ENCODE assay signal across 25 mouse cellular contexts in genomic region chr1:178677630-178678221, GRCm38 (mm10).
DNase-seq lines count a peak whose midpoint lies in the region; ATAC-seq and TF ChIP-seq lines count a peak whose summit lies in the region.
"Had no signal": no experiment of that assay in that cellular context is flagged by ENCODE, and none has a peak within 500 bp of the region (broad histone marks: within the 10 kb centered on the region; RNA-seq: fewer than 3 reads in every experiment).

No protein-coding gene starts in this region.

- TF ChIP-seq EP300 in stomach, postnatal 0 days (optimal IDR thresholded peaks at IDR 0.05) = no peak

- peaks cover 8% of the 10 kb centered on the region; the same call in 1 of the 2 replicates for H3K36me3 ChIP-seq in kidney, embryonic 14.5 days (ENCODE audit: control insufficient read depth, insufficient read depth, low read length)
- H3K36me3 ChIP-seq in stomach, embryonic 15.5 days = no peaks in the 10 kb centered on the region
- H3K36me3 ChIP-seq in stomach, postnatal 0 days (ENCODE audit: control insufficient read depth, insufficient read depth, low read length) = no peaks in the 10 kb centered on the region
- H3K36me3 ChIP-seq in intestine, postnatal 0 days (ENCODE audit: control insufficient read depth, insufficient read depth) = no peaks in the 10 kb centered on the region
- H3K36me3 ChIP-seq: hindbrain, embryonic 10.5 days; lung, embryonic 15.5 days had no signal

- 50% methylated on average over 4 of the region's 4 CpGs for WGBS in kidney, embryonic 14.5 days
- WGBS in stomach, embryonic 15.5 days = 70% methylated on average over 4 of the region's 4 CpGs
- 81% methylated on average over 4 of the region's 4 CpGs for WGBS in stomach, postnatal 0 days
- WGBS in intestine, postnatal 0 days = 40% methylated on average over 4 of the region's 4 CpGs

- no peak overlapping the region for H3K4me2 ChIP-seq in kidney, embryonic 14.5 days (replicated peaks; ENCODE audit: low read depth, low read length)
- no peak overlapping the region for H3K4me2 ChIP-seq in stomach, embryonic 15.5 days
- no peak overlapping the region for H3K4me2 ChIP-seq in stomach, postnatal 0 days (replicated peaks; ENCODE audit: low read depth)
- H3K4me2 ChIP-seq in intestine, postnatal 0 days (replicated peaks; ENCODE audit: low read depth) = no peak overlapping the region
- H3K4me2 ChIP-seq: limb, embryonic 15.5 days; lung, embryonic 15.5 days had no signal

- H3K4me1 ChIP-seq in kidney, embryonic 14.5 days (ENCODE audit: control insufficient read depth, insufficient read depth, low read length) = peaks cover 11% of the 10 kb centered on the region
- H3K4me1 ChIP-seq in stomach, embryonic 15.5 days = no peaks in the 10 kb centered on the region
- H3K4me1 ChIP-seq in stomach, postnatal 0 days (replicated peaks; ENCODE audit: control insufficient read depth, insufficient read depth) = no peaks in the 10 kb centered on the region
- no peaks in the 10 kb centered on the region for H3K4me1 ChIP-seq in intestine, postnatal 0 days (replicated peaks; ENCODE audit: control insufficient read depth, insufficient read depth, low read length)
- H3K4me1 ChIP-seq: limb, embryonic 15.5 days; lung, embryonic 15.5 days had no signal

- peak; percentile 58 for ATAC-seq in kidney, embryonic 14.5 days (ENCODE audit: low FRiP score, low TSS enrichment)
- ATAC-seq in stomach, embryonic 15.5 days (ENCODE audit: insufficient read depth, low FRiP score, low read depth) = peak; percentile 50
- ATAC-seq in stomach, postnatal 0 days (ENCODE audit: low FRiP score, low TSS enrichment) = no peak
- ATAC-seq in intestine, postnatal 0 days = peak; percentile 67
- ATAC-seq: activated CD4-positive, CD25-positive, alpha-beta regulatory T cell, adult 4 months; forebrain, embryonic 14.5 days; hindbrain, embryonic 16.5 days; midbrain, embryonic 16.5 days had no signal

- peak overlapping the region; percentile 53; the same call in 1 of the 2 replicates for H3K27ac ChIP-seq in kidney, embryonic 14.5 days (ENCODE audit: low read depth, low read length)
- no peak overlapping the region for H3K27ac ChIP-seq in stomach, embryonic 15.5 days
- H3K27ac ChIP-seq in stomach, postnatal 0 days (replicated peaks) = no peak overlapping the region
- no peak overlapping the region for H3K27ac ChIP-seq in intestine, postnatal 0 days (ENCODE audit: low read depth, low read length)
- H3K27ac ChIP-seq: gastrocnemius, adult 2 months; hindbrain, embryonic 10.5 days; left cerebral cortex, adult 2 months; limb, embryonic 15.5 days; liver, embryonic 14.5 days; lung, embryonic 15.5 days; midbrain, embryonic 10.5 days had no signal

- no peak overlapping the region for H3K4me3 ChIP-seq in kidney, embryonic 14.5 days (ENCODE audit: low read length)
- H3K4me3 ChIP-seq in stomach, embryonic 15.5 days (replicated peaks) = no peak overlapping the region
- H3K4me3 ChIP-seq in stomach, postnatal 0 days (ENCODE audit: low read depth, low read length) = no peak overlapping the region
- H3K4me3 ChIP-seq in intestine, postnatal 0 days (ENCODE audit: low read depth, low read length) = no peak overlapping the region
- H3K4me3 ChIP-seq: gastrocnemius, adult 2 months; hindbrain, embryonic 10.5 days; left cerebral cortex, adult 2 months; limb, embryonic 15.5 days; lung, embryonic 15.5 days; midbrain, embryonic 10.5 days; myocyte had no signal

- intact Hi-C loops in gastrocnemius, postnatal 14 days (cut with DNase I; ENCODE audit: low total_unique reads) = no loop called here

- TF ChIP-seq CTCF in stomach, postnatal 0 days (IDR thresholded peaks at IDR 0.05; ENCODE audit: low read depth) = no peak
- no peak for TF ChIP-seq CTCF in intestine, postnatal 0 days (IDR thresholded peaks at IDR 0.05; ENCODE audit: low read depth)

- no peaks in the 10 kb centered on the region for H3K27me3 ChIP-seq in kidney, embryonic 14.5 days (ENCODE audit: control insufficient read depth, insufficient read depth, low read length)
- no peaks in the 10 kb centered on the region for H3K27me3 ChIP-seq in stomach, embryonic 15.5 days (replicated peaks)
- H3K27me3 ChIP-seq in stomach, postnatal 0 days (ENCODE audit: control insufficient read depth, insufficient read depth, low read length) = no peaks in the 10 kb centered on the region
- no peaks in the 10 kb centered on the region for H3K27me3 ChIP-seq in intestine, postnatal 0 days (replicated peaks; ENCODE audit: control insufficient read depth, insufficient read depth, low read length)
- H3K27me3 ChIP-seq: lung, embryonic 15.5 days had no signal

- no peaks in the 10 kb centered on the region for H3K9me3 ChIP-seq in kidney, embryonic 14.5 days (ENCODE audit: control insufficient read depth, low read length)
- H3K9me3 ChIP-seq in stomach, embryonic 15.5 days = no peaks in the 10 kb centered on the region
- H3K9me3 ChIP-seq in stomach, postnatal 0 days (ENCODE audit: control insufficient read depth, low read length) = no peaks in the 10 kb centered on the region
- no peaks in the 10 kb centered on the region for H3K9me3 ChIP-seq in intestine, postnatal 0 days (ENCODE audit: control insufficient read depth)
- H3K9me3 ChIP-seq: hindbrain, embryonic 10.5 days; limb, embryonic 15.5 days; lung, embryonic 15.5 days; midbrain, embryonic 10.5 days had no signal

- no peak overlapping the region for H3K9ac ChIP-seq in kidney, embryonic 14.5 days (ENCODE audit: low read depth, low read length)
- no peak overlapping the region for H3K9ac ChIP-seq in stomach, embryonic 15.5 days
- H3K9ac ChIP-seq in stomach, postnatal 0 days (ENCODE audit: low read length) = no peak overlapping the region
- H3K9ac ChIP-seq in intestine, postnatal 0 days (ENCODE audit: low read depth, low read length) = no peak overlapping the region
- H3K9ac ChIP-seq: limb, embryonic 15.5 days; liver, embryonic 14.5 days; lung, embryonic 15.5 days had no signal

- no peak for DNase-seq in kidney, adult 8-10 months
- no peak for DNase-seq in stomach, postnatal 0 days (ENCODE audit: low spot score)
- DNase-seq in cerebellum, adult 9-11 months = no peak
- no peak for DNase-seq in gastrocnemius, postnatal 14 days
- DNase-seq: adrenal gland, adult 8-10 months; cerebellum, adult 2 months; cerebellum, postnatal 36 days; gastrocnemius, adult 2 months; kidney, adult 9 months; lung, postnatal 36 days; thymus, postnatal 36 days had no signal
